Mouse (Mus musculus) heart, embryonic 16.5 days (tissue): ENCODE data around the gene Ddx24. TPM values are rescaled to one million over a fixed set of nuclear protein-coding genes. Genes with fewer than 3 reads are reported as not detected.
"Not testable (repeated sequence)": the region's sequence is repeated elsewhere in the genome, so short reads cannot be mapped to it uniquely, and the experiment has no call there.

Experiments used
- ATAC-seq: fragments of 200-750 bp; cut with Nextera tagmentation; replicated peaks from 2 replicates; pipeline ENCODE4 v1.8.0; 2017; ENCODE audit warnings: moderate number of reproducible peaks; ENCODE audit not compliant: insufficient read depth, low FRiP score; ENCODE audit errors: extremely low read depth
- H3K27ac ChIP-seq: fragments of 300-500 bp; sonication (generic); 2 replicates; pipeline ENCODE4 v1.5.1; 2014; ENCODE audit warnings: mild to moderate bottlenecking, low read length, control low read depth, moderate library complexity
- H3K27me3 ChIP-seq: fragments of 300-500 bp; sonication (generic); 2 replicates; pipeline ENCODE4 v1.6.1; 2014; ENCODE audit warnings: low read length, mixed read lengths; ENCODE audit not compliant: control insufficient read depth, insufficient read depth
- H3K36me3 ChIP-seq: fragments of 300-500 bp; sonication (generic); 2 replicates; pipeline ENCODE4 v1.6.1; 2014; ENCODE audit not compliant: control insufficient read depth, insufficient read depth
- H3K4me1 ChIP-seq: fragments of 300-500 bp; sonication (generic); 2 replicates; pipeline ENCODE4 v1.6.1; 2014; ENCODE audit warnings: low read length, mixed read lengths; ENCODE audit not compliant: control insufficient read depth, insufficient read depth
- H3K4me2 ChIP-seq: fragments of 300-500 bp; sonication (generic); 2 replicates; pipeline ENCODE4 v1.6.1; 2014; ENCODE audit warnings: low read depth, mild to moderate bottlenecking, control low read depth, low read length
- H3K4me3 ChIP-seq: fragments of 300-500 bp; sonication (generic); 2 replicates; pipeline ENCODE4 v1.5.1; 2014; ENCODE audit warnings: mild to moderate bottlenecking, control low read depth, low read length
- H3K9ac ChIP-seq: fragments of 300-500 bp; sonication (generic); 2 replicates; pipeline ENCODE4 v1.6.1; 2014; ENCODE audit warnings: low read length, control low read depth
- H3K9me3 ChIP-seq: fragments of 300-500 bp; sonication (generic); replicated peaks from 2 replicates; pipeline ENCODE4 v1.6.1; 2016; ENCODE audit warnings: low read length; ENCODE audit not compliant: control insufficient read depth
- WGBS: fragments of 180-500 bp; shearing (Covaris S2); extraction: QIAGEN DNeasy Blood & Tissue Kit; methylation state at CpG from one replicate; pipeline ENCODE4 v1.1.7; 2014; 5-methylcytosine and 5-hydroxymethylcytosine counted together
- polyA plus RNA-seq: library from polyadenylated mRNA; unstranded; fragments of >200 nt; fragmentation: Nextera tagmentation; extraction: Ambion mirVana; gene quantifications from 2 replicates; pipeline ENCODE4 v1.2.1, GENCODE M21; 2015

Gene Ddx24
- polyA plus RNA-seq = 59.7 and 66.9 TPM in 2 replicates

GRCm38 (mm10) chr12:103425729-103426470, at the start of gene Ddx24:
Gene Ddx24 (minus strand): TSS chr12:103425830.
- peaks cover 8% of the 10 kb centered on the region for H3K36me3 ChIP-seq
- WGBS = 1% methylated on average over 33 of the region's 33 CpGs

GRCm38 (mm10) chr12:103474481-103474880, 48.9 kb upstream of the Ddx24 start:
- H3K4me1 ChIP-seq = no peaks in the 10 kb centered on the region
- H3K9ac ChIP-seq = no peak overlapping the region
- no peak overlapping the region for H3K4me3 ChIP-seq
- H3K27me3 ChIP-seq = no peaks in the 10 kb centered on the region
- no peak overlapping the region for H3K4me2 ChIP-seq
- no peaks in the 10 kb centered on the region for H3K36me3 ChIP-seq
- H3K9me3 ChIP-seq = no peaks in the 10 kb centered on the region
- WGBS = 23% methylated on average over 2 of the region's 2 CpGs
- no peak overlapping the region for H3K27ac ChIP-seq
- ATAC-seq = no peak

More at GRCm38 (mm10) chr12:103425729-103426470, at the start of gene Ddx24:
- Histone ChIP-seq H3K9ac (peak within 1 kb of the TSS; percentile 85), H3K27ac (0 out of 2 replicates have a peak within 1 kb of the TSS, but pooled peaks have one; percentile 2), H3K4me3 (peak within 1 kb of the TSS; percentile 77), H3K27me3 (no peaks in the 10 kb centered on the region), H3K4me2 (peak within 1 kb of the TSS; percentile 92), H3K9me3 (no peaks in the 10 kb centered on the region), H3K4me1 (peaks cover 35% of the 10 kb centered on the region)
- ATAC-seq = peak; percentile 100

DNA sequence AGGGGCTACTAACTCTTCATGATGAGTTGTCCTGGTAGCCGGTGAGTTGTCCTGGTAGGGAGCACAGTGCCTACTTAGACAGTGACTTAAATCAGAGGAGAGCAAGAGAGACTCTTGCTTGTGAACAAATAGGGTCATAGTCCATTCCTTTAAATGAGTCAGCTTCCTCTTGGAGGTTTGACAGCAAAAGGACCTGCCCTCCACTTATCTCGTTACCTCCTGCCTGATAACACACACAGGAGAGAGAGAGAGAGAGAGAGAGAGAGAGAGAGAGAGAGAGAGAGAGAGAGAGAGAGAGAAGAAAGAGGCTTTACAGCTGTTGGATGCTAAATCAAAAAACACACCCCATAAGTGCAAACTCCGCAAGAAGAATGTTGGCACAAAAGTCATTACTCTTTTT, 31.5 kb upstream of the Ddx24 start, which contains the start of gene Ifi27l2b:
TSS of gene Ifi27l2b (minus strand) at position 84 of the 400 bp plus-strand sequence.
- WGBS = 40% methylated on average over 3 of the region's 3 CpGs
- Histone ChIP-seq H3K4me2 (no peak within 1 kb of the TSS), H3K9me3 (no peaks in the 10 kb centered on the region), H3K36me3 (no peaks in the 10 kb centered on the region), H3K27me3 (no peaks in the 10 kb centered on the region), H3K27ac (no peak within 1 kb of the TSS), H3K4me3 (no peak within 1 kb of the TSS), H3K9ac (no peak within 1 kb of the TSS), H3K4me1 (no peaks in the 10 kb centered on the region)
- no peak for ATAC-seq

DNA sequence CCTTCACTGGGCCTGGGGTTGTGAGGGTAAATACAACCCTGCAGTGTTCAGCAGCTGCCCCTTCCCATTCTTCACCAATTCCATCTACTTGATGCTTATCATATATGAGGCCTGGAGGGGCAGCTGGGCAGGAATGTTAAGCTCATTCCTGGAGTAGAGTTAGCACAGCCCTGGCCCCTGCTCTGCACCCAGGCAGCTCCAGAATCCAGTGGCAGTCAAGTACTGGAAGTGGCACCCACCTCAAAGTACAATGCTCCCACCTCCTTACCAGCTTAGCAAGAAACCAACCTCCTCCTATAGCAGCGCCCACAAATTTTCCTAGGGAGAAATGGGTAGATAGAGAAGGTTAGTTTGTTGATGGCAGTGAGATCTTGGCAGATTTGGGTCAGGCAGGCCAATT, 31.1 kb upstream of the Ddx24 start:
- ATAC-seq, H3K27me3 ChIP-seq: not testable (repeated sequence)
- no CpG with 5 or more reads among the region's 1 CpGs for WGBS

DNA sequence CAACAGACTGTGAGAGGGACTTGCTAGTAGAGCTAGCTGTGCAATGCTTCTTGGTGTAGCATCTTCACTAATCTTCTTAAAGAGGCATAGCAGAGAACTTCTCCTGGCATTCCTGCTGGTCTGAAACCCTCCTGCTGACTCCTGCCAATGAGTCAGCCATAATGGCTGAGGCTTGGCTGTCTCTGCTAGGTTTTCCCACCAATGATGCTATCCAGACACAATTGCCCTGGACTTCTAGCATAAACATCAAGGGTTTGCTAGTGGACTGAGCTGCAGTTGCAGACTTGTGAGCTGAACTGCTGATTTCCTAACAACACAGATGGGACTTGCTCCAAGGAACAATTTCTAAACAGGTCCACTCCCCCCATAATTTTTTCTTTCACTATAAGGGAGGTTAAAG, 27.7 kb upstream of the Ddx24 start:
- Histone ChIP-seq H3K9ac (no peak overlapping the region), H3K9me3 (no peaks in the 10 kb centered on the region), H3K27me3 (no peaks in the 10 kb centered on the region; the same call in 1 of the 2 replicates), H3K4me1 (no peaks in the 10 kb centered on the region), H3K4me3 (no peak overlapping the region), H3K27ac (no peak overlapping the region), H3K36me3 (no peaks in the 10 kb centered on the region), H3K4me2 (no peak overlapping the region)
- ATAC-seq = no peak

More for the DNA sequence above, 31.1 kb upstream of the Ddx24 start:
- H3K36me3 ChIP-seq, H3K4me2 ChIP-seq, H3K27ac ChIP-seq, H3K9ac ChIP-seq, H3K4me3 ChIP-seq, H3K4me1 ChIP-seq, H3K9me3 ChIP-seq: not testable (repeated sequence)

DNA sequence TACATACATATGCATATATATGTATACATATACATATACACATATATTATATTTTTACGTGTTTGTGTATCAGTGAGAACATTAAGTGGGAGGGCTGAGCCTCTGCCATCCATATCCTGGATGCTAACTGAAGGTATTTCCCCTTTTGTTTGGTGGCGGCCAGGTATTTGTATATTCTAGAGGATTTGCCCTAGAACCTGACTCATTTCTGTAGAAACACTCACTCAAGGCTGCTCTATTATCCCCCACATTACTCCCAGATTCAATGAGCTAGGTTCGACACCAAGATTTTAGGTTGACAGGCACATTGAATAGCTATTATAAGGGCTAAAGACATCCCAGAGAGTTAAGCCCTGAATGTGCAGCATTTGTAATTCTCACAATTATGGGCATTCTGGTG, 19.4 kb upstream of the Ddx24 start:
- 81% methylated on average over 3 of the region's 3 CpGs for WGBS
- Histone ChIP-seq H3K9ac (no peak overlapping the region), H3K27ac (no peak overlapping the region), H3K9me3 (no peaks in the 10 kb centered on the region), H3K27me3 (no peaks in the 10 kb centered on the region; the same call in 1 of the 2 replicates), H3K4me2 (no peak overlapping the region), H3K4me1 (no peaks in the 10 kb centered on the region), H3K4me3 (no peak overlapping the region), H3K36me3 (no peaks in the 10 kb centered on the region)
- ATAC-seq = no peak

- 22% methylated on average over 6 of the region's 7 CpGs for WGBS
- H3K27ac ChIP-seq, H3K27me3 ChIP-seq, H3K4me1 ChIP-seq, H3K36me3 ChIP-seq, H3K4me3 ChIP-seq, H3K9me3 ChIP-seq, H3K9ac ChIP-seq, ATAC-seq, H3K4me2 ChIP-seq: not testable (repeated sequence)
Observed at GRCm38 (mm10) chr12:103444261-103444660, 18.6 kb upstream of the Ddx24 start.

DNA sequence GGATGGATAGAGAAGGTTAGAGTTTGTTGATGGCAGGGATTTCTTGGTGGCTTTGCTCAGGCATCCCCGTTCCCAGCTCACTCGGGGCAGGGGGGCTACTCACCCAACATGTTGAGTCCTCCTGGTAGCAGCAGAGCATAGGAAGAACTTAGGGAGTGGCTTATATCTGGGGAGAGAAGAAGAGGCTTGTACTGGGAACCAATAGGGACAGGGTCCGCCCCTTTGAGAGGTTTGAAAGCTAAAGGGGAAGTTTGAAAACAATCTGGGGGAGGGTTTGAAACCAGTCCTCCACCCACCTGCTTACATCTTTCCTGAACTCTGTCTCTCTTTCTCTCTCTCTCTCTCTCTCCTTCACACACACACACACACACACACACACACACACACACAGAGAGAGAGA, 17.9 kb upstream of the Ddx24 start, which contains the start of gene Ifi27l2a:
TSS of gene Ifi27l2a (minus strand) at position 157 of the 400 bp plus-strand sequence.
- Histone ChIP-seq H3K27me3 (no peaks in the 10 kb centered on the region; the same call in 1 of the 2 replicates), H3K4me3 (no peak within 1 kb of the TSS), H3K36me3 (no peaks in the 10 kb centered on the region), H3K4me2 (no peak within 1 kb of the TSS), H3K4me1 (no peaks in the 10 kb centered on the region), H3K9ac (no peak within 1 kb of the TSS), H3K27ac (no peak within 1 kb of the TSS), H3K9me3 (no peaks in the 10 kb centered on the region)
- no peak for ATAC-seq
- WGBS = 51% methylated on average over 3 of the region's 3 CpGs

GRCm38 (mm10) chr12:103437601-103438000, 12.0 kb upstream of the Ddx24 start:
- no peak overlapping the region for H3K4me2 ChIP-seq
- 86% methylated on average over 1 of the region's 1 CpGs for WGBS
- no peaks in the 10 kb centered on the region for H3K36me3 ChIP-seq
- no peaks in the 10 kb centered on the region for H3K9me3 ChIP-seq
- no peak overlapping the region for H3K27ac ChIP-seq
- no peak overlapping the region for H3K9ac ChIP-seq
- no peak for ATAC-seq
- no peaks in the 10 kb centered on the region for H3K27me3 ChIP-seq
- H3K4me3 ChIP-seq = no peak overlapping the region
- no peaks in the 10 kb centered on the region for H3K4me1 ChIP-seq
